Mouse (Mus musculus): ENCODE data around the gene Zmym2. TPM values are rescaled to one million over a fixed set of nuclear protein-coding genes. Genes with fewer than 3 reads are reported as not detected.
"Not testable (repeated sequence)": the region's sequence is repeated elsewhere in the genome, so short reads cannot be mapped to it uniquely, and the experiment has no call there.

The Zmym2 gene
- 47.5 and 56.7 TPM in 2 replicates for polyA plus RNA-seq (2015; fragmentation: Nextera tagmentation; extraction: Ambion mirVana)

DNA sequence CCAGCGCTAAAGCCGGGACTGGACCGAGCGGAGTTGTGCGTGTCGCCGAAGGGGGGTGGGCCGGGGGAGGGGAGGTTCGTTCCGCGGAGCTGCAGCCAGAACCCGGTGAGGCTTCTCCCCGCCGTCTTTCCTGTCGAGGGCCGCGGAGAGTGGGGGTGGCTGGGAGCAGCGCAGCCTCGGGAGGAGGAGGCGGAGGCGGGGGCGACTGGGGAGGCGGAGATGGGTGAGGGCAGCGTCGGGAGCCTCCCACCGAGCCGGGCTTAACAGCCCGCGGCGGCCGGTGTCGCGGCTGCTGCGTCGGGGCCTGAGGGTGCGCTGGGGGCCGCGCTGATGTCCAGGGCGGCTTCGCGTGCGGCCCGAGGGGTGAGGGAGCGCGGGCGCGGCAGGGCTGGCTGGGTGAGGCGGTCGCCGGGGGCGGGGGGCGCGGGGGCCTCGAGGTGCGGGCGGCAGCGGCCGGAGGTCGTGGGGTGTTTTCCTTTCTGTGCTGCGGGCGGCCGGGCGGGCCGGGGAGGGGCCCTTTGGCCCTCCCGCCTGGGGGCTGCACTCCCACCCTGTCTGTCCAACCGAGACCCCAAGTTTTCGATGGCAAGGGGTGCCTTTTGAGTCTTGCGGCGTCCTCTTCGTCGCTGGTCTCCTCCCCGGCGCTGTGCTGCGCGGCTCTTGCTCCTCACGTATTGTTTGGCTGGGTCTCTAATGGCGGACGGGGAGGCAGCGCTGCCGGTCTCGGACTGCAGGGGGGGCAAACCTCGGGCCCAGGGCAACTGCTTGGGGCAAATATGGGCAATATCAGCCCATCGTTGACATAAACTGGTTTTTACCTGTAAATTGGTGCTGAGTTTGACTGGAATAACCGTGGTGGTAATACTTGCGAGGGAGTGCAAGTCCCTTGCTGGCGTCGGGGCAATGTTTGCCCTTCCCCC lies at the start of gene Zmym2:
Gene Zmym2 (plus strand): TSS at position 60 of the 920 bp plus-strand sequence.
- under 1% methylated on average over 42 of the region's 87 CpGs for whole genome bisulfite sequencing

DNA sequence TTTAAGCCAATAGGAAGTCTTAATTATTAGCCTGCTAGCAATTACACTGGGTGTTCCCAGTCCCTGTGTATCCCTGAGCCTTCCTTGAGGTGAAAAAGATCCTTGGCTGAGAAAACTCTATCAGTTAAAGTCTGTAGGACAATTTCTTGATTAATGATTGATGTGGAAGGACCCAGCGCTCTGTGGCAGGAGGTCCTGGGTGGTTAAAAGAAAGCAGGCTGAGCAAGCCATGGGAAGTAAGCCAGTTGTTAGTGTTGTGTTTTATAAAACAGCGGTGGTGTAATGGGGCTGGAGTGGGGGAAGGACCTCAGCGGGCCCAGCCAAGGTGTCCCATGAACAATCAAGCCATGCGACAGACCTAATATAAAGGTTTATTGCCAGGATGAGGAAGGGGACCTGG lies 42.4 kb upstream of the Zmym2 start:
- ATAC-seq (ENCODE audit: low FRiP score, low read depth): no peak
- Histone ChIP-seq H3K4me2 (no peak overlapping the region), H3K9me3 (no peaks in the 10 kb centered on the region), H3K9ac (no peak overlapping the region), H3K4me3 (no peak overlapping the region), H3K4me1 (replicated peaks) (no peaks in the 10 kb centered on the region), H3K27me3 (no peaks in the 10 kb centered on the region), H3K27ac (replicated peaks) (no peak overlapping the region), H3K36me3 (no peaks in the 10 kb centered on the region)
- WGBS: 55% methylated on average over 4 of the region's 4 CpGs

More for the DNA sequence above, at the start of gene Zmym2:
- not testable (repeated sequence) for H3K27me3 ChIP-seq, H3K9me3 ChIP-seq, H3K36me3 ChIP-seq
- H3K4me1 ChIP-seq (replicated peaks): peaks cover 29% of the 10 kb centered on the region
- peak within 1 kb of the TSS; percentile 95 for H3K4me3 ChIP-seq
- peak within 1 kb of the TSS; percentile 89 for H3K9ac ChIP-seq
- peak; percentile 19 for ATAC-seq (ENCODE audit: low FRiP score, low read depth)
- peak within 1 kb of the TSS; percentile 82 for H3K4me2 ChIP-seq
- peak within 1 kb of the TSS; percentile 99 for H3K27ac ChIP-seq (replicated peaks)

GRCm38 (mm10) chr14:56844507-56844906 lies 41.9 kb upstream of the Zmym2 start:
- Histone ChIP-seq H3K4me1 (replicated peaks) (no peaks in the 10 kb centered on the region), H3K9ac (no peak overlapping the region), H3K27ac (replicated peaks) (no peak overlapping the region), H3K4me3 (no peak overlapping the region), H3K27me3 (no peaks in the 10 kb centered on the region), H3K36me3 (no peaks in the 10 kb centered on the region), H3K9me3 (no peaks in the 10 kb centered on the region), H3K4me2 (no peak overlapping the region)
- ATAC-seq (ENCODE audit: low FRiP score, low read depth): peak; percentile 83
- 9% methylated on average over 2 of the region's 2 CpGs for WGBS

- H3K4me2 ChIP-seq: no peak overlapping the region
- 65% methylated on average over 2 of the region's 2 CpGs for WGBS
- H3K4me3 ChIP-seq: no peak overlapping the region
- no peaks in the 10 kb centered on the region for H3K9me3 ChIP-seq
- ATAC-seq (ENCODE audit: low FRiP score, low read depth): no peak
- H3K27me3 ChIP-seq: no peaks in the 10 kb centered on the region
- H3K4me1 ChIP-seq (replicated peaks): no peaks in the 10 kb centered on the region
- H3K36me3 ChIP-seq: no peaks in the 10 kb centered on the region
- no peak overlapping the region for H3K9ac ChIP-seq
- H3K27ac ChIP-seq (replicated peaks): no peak overlapping the region
Observed at GRCm38 (mm10) chr14:56848322-56848721, 38.1 kb upstream of the Zmym2 start.

DNA sequence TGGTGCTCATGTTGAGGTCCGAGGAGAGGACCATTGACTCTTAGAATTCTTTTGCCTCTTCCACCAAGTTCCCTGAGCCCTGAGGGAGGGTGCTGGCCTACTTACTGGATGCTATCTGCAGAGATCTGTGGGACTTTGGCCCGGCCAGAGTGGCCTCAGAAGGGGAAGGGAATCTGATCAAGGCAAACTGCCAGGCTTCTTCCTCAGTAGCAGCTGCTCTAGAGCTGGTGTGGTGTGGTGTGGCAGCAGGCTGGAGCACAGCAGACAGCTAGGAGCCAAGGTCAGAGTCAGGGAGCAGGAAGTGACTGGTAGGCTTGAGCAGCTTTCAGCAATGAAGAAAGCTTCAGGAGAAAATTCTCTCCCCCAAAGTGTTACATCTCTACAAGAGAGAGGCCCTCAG lies 36.8 kb upstream of the Zmym2 start:
- no peaks in the 10 kb centered on the region for H3K4me1 ChIP-seq (replicated peaks)
- no peaks in the 10 kb centered on the region for H3K27me3 ChIP-seq
- peaks cover 10% of the 10 kb centered on the region for H3K9me3 ChIP-seq
- WGBS: 76% methylated on average over 2 of the region's 2 CpGs
- no peak overlapping the region for H3K9ac ChIP-seq
- H3K27ac ChIP-seq (replicated peaks): no peak overlapping the region
- ATAC-seq (ENCODE audit: low FRiP score, low read depth): no peak
- no peak overlapping the region for H3K4me3 ChIP-seq
- H3K4me2 ChIP-seq: no peak overlapping the region
- H3K36me3 ChIP-seq: no peaks in the 10 kb centered on the region

- H3K9me3 ChIP-seq: no peaks in the 10 kb centered on the region
- H3K27ac ChIP-seq (replicated peaks): no peak overlapping the region
- no peak overlapping the region for H3K4me2 ChIP-seq
- H3K4me1 ChIP-seq (replicated peaks): 0 out of 2 replicates have a peak, but pooled peaks cover 3% of the 10 kb centered on the region
- peaks cover 22% of the 10 kb centered on the region for H3K27me3 ChIP-seq
- no peak overlapping the region for H3K9ac ChIP-seq
- no peak for ATAC-seq (ENCODE audit: low FRiP score, low read depth)
- H3K4me3 ChIP-seq: no peak overlapping the region
- 69% methylated on average over 8 of the region's 8 CpGs for WGBS
- no peaks in the 10 kb centered on the region for H3K36me3 ChIP-seq
Observed at GRCm38 (mm10) chr14:56864041-56864440, 22.4 kb upstream of the Zmym2 start.

- no peaks in the 10 kb centered on the region for H3K9me3 ChIP-seq
- ATAC-seq (ENCODE audit: low FRiP score, low read depth): no peak
- WGBS: 10% methylated on average over 13 of the region's 13 CpGs
- peak overlapping the region; percentile 33 for H3K4me3 ChIP-seq
- no peak overlapping the region for H3K27ac ChIP-seq (replicated peaks)
- H3K27me3 ChIP-seq: peaks cover 22% of the 10 kb centered on the region
- 0 out of 2 replicates have a peak, but pooled peaks cover 3% of the 10 kb centered on the region for H3K4me1 ChIP-seq (replicated peaks)
- no peak overlapping the region for H3K9ac ChIP-seq
- H3K4me2 ChIP-seq: peak overlapping the region; percentile 57
- H3K36me3 ChIP-seq: no peaks in the 10 kb centered on the region
Observed at GRCm38 (mm10) chr14:56864641-56865040, 21.8 kb upstream of the Zmym2 start.

- Histone ChIP-seq H3K27me3 (peaks cover 22% of the 10 kb centered on the region), H3K4me3 (peak overlapping the region; percentile 33), H3K4me2 (peak overlapping the region; percentile 57)
- H3K27ac ChIP-seq (replicated peaks); H3K9ac ChIP-seq; H3K9me3 ChIP-seq; H3K4me1 ChIP-seq (replicated peaks); H3K36me3 ChIP-seq; ATAC-seq (ENCODE audit: low FRiP score, low read depth): not testable (repeated sequence)
- 3% methylated on average over 29 of the region's 30 CpGs for WGBS
Observed at GRCm38 (mm10) chr14:56865112-56865511, 21.3 kb upstream of the Zmym2 start.

GRCm38 (mm10) chr14:56873525-56873924 lies 12.9 kb upstream of the Zmym2 start:
- H3K4me1 ChIP-seq (replicated peaks): no peaks in the 10 kb centered on the region
- H3K27ac ChIP-seq (replicated peaks): no peak overlapping the region
- 86% methylated on average over 5 of the region's 5 CpGs for WGBS
- ATAC-seq (ENCODE audit: low FRiP score, low read depth): no peak
- H3K9ac ChIP-seq: no peak overlapping the region
- H3K27me3 ChIP-seq: no peaks in the 10 kb centered on the region
- H3K9me3 ChIP-seq: no peaks in the 10 kb centered on the region
- H3K36me3 ChIP-seq: no peaks in the 10 kb centered on the region
- no peak overlapping the region for H3K4me3 ChIP-seq
- H3K4me2 ChIP-seq: no peak overlapping the region

DNA sequence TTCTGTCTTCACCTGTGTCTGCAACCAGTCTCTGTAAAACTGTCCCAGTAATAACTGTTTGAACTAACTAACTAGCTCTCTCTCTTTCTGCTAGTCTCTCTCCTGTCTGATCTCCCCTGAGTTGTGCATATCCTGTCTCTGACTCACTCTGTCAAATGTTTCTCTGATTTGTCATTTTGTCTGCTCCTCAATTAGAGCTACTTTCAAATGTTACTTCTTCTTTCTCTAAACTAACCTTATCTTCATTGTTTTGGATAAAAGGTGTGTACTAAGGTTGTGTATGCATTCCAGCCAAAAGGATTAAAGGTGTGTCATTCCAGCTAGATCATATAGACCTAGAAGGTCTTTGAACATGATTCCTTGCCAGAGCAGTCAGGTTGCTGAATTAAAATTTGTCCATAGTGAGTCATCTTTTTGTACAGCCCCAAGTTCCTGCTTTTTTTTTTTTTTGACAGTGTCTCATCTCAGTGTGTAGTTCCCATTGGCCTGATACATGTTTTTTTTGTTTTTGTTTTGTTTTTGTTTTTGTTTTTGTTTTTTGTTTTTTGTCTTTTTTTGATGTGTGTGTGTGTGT lies 10.8 kb upstream of the Zmym2 start:
- H3K36me3 ChIP-seq: no peaks in the 10 kb centered on the region
- no peak overlapping the region for H3K4me2 ChIP-seq
- H3K9me3 ChIP-seq: no peaks in the 10 kb centered on the region
- H3K9ac ChIP-seq: no peak overlapping the region
- no peak overlapping the region for H3K4me3 ChIP-seq
- H3K4me1 ChIP-seq (replicated peaks): no peaks in the 10 kb centered on the region
- no peaks in the 10 kb centered on the region for H3K27me3 ChIP-seq
- ATAC-seq (ENCODE audit: low FRiP score, low read depth): no peak
- no peak overlapping the region for H3K27ac ChIP-seq (replicated peaks)

DNA sequence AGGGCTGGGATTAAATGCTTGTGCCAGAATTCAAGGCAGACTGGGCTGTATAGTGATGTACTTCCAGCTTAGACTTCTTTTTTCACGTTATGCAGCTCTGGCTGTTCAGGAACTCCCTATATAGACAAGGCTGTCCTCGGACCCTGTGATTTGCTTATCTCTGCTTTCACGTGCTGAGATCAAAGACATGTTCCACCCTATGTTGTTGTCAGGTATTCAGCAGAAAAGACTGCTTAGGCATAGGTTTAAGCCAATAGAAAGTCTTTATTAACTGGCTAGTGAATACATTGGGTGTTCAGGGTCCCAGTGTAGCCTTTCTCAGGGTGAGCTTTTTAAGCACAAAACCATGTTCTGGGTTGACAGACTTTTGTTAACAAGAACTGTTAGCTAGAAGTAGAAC lies 5.2 kb upstream of the Zmym2 start:
- no peaks in the 10 kb centered on the region for H3K9me3 ChIP-seq
- H3K27me3 ChIP-seq: no peaks in the 10 kb centered on the region
- H3K4me1 ChIP-seq (replicated peaks): no peaks in the 10 kb centered on the region
- H3K4me3 ChIP-seq: no peak overlapping the region
- WGBS: 63% methylated on average over 3 of the region's 3 CpGs
- no peak overlapping the region for H3K27ac ChIP-seq (replicated peaks)
- no peak for ATAC-seq (ENCODE audit: low FRiP score, low read depth)
- no peak overlapping the region for H3K9ac ChIP-seq
- H3K36me3 ChIP-seq: no peaks in the 10 kb centered on the region
- no peak overlapping the region for H3K4me2 ChIP-seq

- Histone ChIP-seq H3K4me3 (no peak overlapping the region), H3K9ac (no peak overlapping the region), H3K27ac (replicated peaks) (no peak overlapping the region), H3K36me3 (no peaks in the 10 kb centered on the region), H3K4me2 (no peak overlapping the region), H3K4me1 (replicated peaks) (peaks cover 8% of the 10 kb centered on the region), H3K9me3 (no peaks in the 10 kb centered on the region), H3K27me3 (no peaks in the 10 kb centered on the region)
- no peak for ATAC-seq (ENCODE audit: low FRiP score, low read depth)
- 100% methylated on average over 1 of the region's 1 CpGs for WGBS
Observed at GRCm38 (mm10) chr14:56883431-56883830, 3.0 kb upstream of the Zmym2 start.
